Mouse (Mus musculus): ENCODE measurements around the gene Ufd1. TPM values are rescaled to one million over a fixed set of nuclear protein-coding genes. Genes with fewer than 3 reads are reported as not detected.
"Not testable (repeated sequence)": the region's sequence is repeated elsewhere in the genome, so short reads cannot be mapped to it uniquely, and the experiment has no call there.

The Ufd1 gene
- polyA plus RNA-seq, 1 experiment from 2014 or later = 80.2 TPM

GRCm38 (mm10) chr16:18858551-18858950, 47.0 kb downstream of the Ufd1 start:
- Histone ChIP-seq H3K4me1 (ENCODE audit: control insufficient read depth, insufficient read depth, low read length) (no peaks in the 10 kb centered on the region), H3K9ac (replicated peaks; ENCODE audit: low read length) (no peak overlapping the region), H3K4me2 (ENCODE audit: low read length) (no peak overlapping the region), H3K9me3 (ENCODE audit: control insufficient read depth, low read length) (no peaks in the 10 kb centered on the region), H3K27me3 (ENCODE audit: control insufficient read depth, insufficient read depth, low read length) (no peaks in the 10 kb centered on the region), H3K36me3 (ENCODE audit: control insufficient read depth, insufficient read depth, low read length) (no peaks in the 10 kb centered on the region), H3K4me3 (replicated peaks; ENCODE audit: low read depth, low read length) (no peak overlapping the region), H3K27ac (replicated peaks; ENCODE audit: low read depth, low read length) (no peak overlapping the region)
- no peak for ATAC-seq (ENCODE audit: low FRiP score, low TSS enrichment)
- peak; percentile 72 for DNase-seq

- DNase-seq = no peak
- no peak overlapping the region for H3K9ac ChIP-seq (replicated peaks; ENCODE audit: low read length)
- no peaks in the 10 kb centered on the region for H3K9me3 ChIP-seq (ENCODE audit: control insufficient read depth, low read length)
- H3K27me3 ChIP-seq (ENCODE audit: control insufficient read depth, insufficient read depth, low read length) = no peaks in the 10 kb centered on the region
- H3K4me2 ChIP-seq (ENCODE audit: low read length) = no peak overlapping the region
- H3K4me1 ChIP-seq (ENCODE audit: control insufficient read depth, insufficient read depth, low read length) = no peaks in the 10 kb centered on the region
- H3K27ac ChIP-seq (replicated peaks; ENCODE audit: low read depth, low read length) = no peak overlapping the region
- 73% methylated on average over 1 of the region's 1 CpGs for WGBS
- H3K36me3 ChIP-seq (ENCODE audit: control insufficient read depth, insufficient read depth, low read length) = no peaks in the 10 kb centered on the region
- H3K4me3 ChIP-seq (replicated peaks; ENCODE audit: low read depth, low read length) = no peak overlapping the region
- no peak for ATAC-seq (ENCODE audit: low FRiP score, low TSS enrichment)
Observed at GRCm38 (mm10) chr16:18860186-18860585, 48.6 kb downstream of the Ufd1 start.

GRCm38 (mm10) chr16:18870495-18870894, 58.9 kb downstream of the Ufd1 start:
- ATAC-seq (ENCODE audit: low FRiP score, low TSS enrichment); H3K9ac ChIP-seq (replicated peaks; ENCODE audit: low read length); H3K9me3 ChIP-seq (ENCODE audit: control insufficient read depth, low read length); H3K27me3 ChIP-seq (ENCODE audit: control insufficient read depth, insufficient read depth, low read length); H3K4me2 ChIP-seq (ENCODE audit: low read length); H3K27ac ChIP-seq (replicated peaks; ENCODE audit: low read depth, low read length); DNase-seq; H3K4me3 ChIP-seq (replicated peaks; ENCODE audit: low read depth, low read length); H3K4me1 ChIP-seq (ENCODE audit: control insufficient read depth, insufficient read depth, low read length): not testable (repeated sequence)
- WGBS = 94% methylated on average over 1 of the region's 1 CpGs
- peaks cover 32% of the 10 kb centered on the region for H3K36me3 ChIP-seq (ENCODE audit: control insufficient read depth, insufficient read depth, low read length)

GRCm38 (mm10) chr16:18876091-18876441, 64.5 kb downstream of the Ufd1 start:
- Histone ChIP-seq H3K9me3 (ENCODE audit: control insufficient read depth, low read length) (no peaks in the 10 kb centered on the region), H3K36me3 (ENCODE audit: control insufficient read depth, insufficient read depth, low read length) (peaks cover 35% of the 10 kb centered on the region), H3K27me3 (ENCODE audit: control insufficient read depth, insufficient read depth, low read length) (no peaks in the 10 kb centered on the region), H3K4me2 (ENCODE audit: low read length) (peak overlapping the region; percentile 78), H3K27ac (replicated peaks; ENCODE audit: low read depth, low read length) (peak overlapping the region; percentile 95), H3K4me1 (ENCODE audit: control insufficient read depth, insufficient read depth, low read length) (peaks cover 13% of the 10 kb centered on the region), H3K9ac (replicated peaks; ENCODE audit: low read length) (peak overlapping the region; percentile 95), H3K4me3 (replicated peaks; ENCODE audit: low read depth, low read length) (peak overlapping the region; percentile 88)
- DNase-seq = no peak
- WGBS = under 1% methylated on average over 17 of the region's 17 CpGs
- ATAC-seq (ENCODE audit: low FRiP score, low TSS enrichment) = no peak

- Histone ChIP-seq H3K9ac (replicated peaks; ENCODE audit: low read length) (peak within 1 kb of the TSS; percentile 95), H3K27me3 (ENCODE audit: control insufficient read depth, insufficient read depth, low read length) (no peaks in the 10 kb centered on the region), H3K9me3 (ENCODE audit: control insufficient read depth, low read length) (no peaks in the 10 kb centered on the region), H3K27ac (replicated peaks; ENCODE audit: low read depth, low read length) (peak within 1 kb of the TSS; percentile 95), H3K4me2 (ENCODE audit: low read length) (peak within 1 kb of the TSS; percentile 78), H3K4me3 (replicated peaks; ENCODE audit: low read depth, low read length) (peak within 1 kb of the TSS; percentile 88), H3K36me3 (ENCODE audit: control insufficient read depth, insufficient read depth, low read length) (peaks cover 30% of the 10 kb centered on the region), H3K4me1 (ENCODE audit: control insufficient read depth, insufficient read depth, low read length) (peaks cover 13% of the 10 kb centered on the region)
- DNase-seq = peak; percentile 93
- under 1% methylated on average over 93 of the region's 93 CpGs for WGBS
- ATAC-seq (ENCODE audit: low FRiP score, low TSS enrichment) = peak; percentile 91
Observed at GRCm38 (mm10) chr16:18876442-18877308, 65.1 kb downstream of the Ufd1 start, which contains the start of the genes Mrpl40 and Hira. Gene Mrpl40 (minus strand): TSS chr16:18876862. Gene Hira (plus strand): TSS chr16:18877037.

- under 1% methylated on average over 43 of the region's 43 CpGs for WGBS
- DNase-seq = peak; percentile 81
- peak overlapping the region; percentile 95 for H3K27ac ChIP-seq (replicated peaks; ENCODE audit: low read depth, low read length)
Observed at GRCm38 (mm10) chr16:18877386-18878090, 66.0 kb downstream of the Ufd1 start.

GRCm38 (mm10) chr16:18878091-18878720, 66.6 kb downstream of the Ufd1 start:
- Histone ChIP-seq H3K27ac (replicated peaks; ENCODE audit: low read depth, low read length) (peak overlapping the region; percentile 95), H3K4me1 (ENCODE audit: control insufficient read depth, insufficient read depth, low read length) (peaks cover 13% of the 10 kb centered on the region), H3K27me3 (ENCODE audit: control insufficient read depth, insufficient read depth, low read length) (no peaks in the 10 kb centered on the region), H3K9me3 (ENCODE audit: control insufficient read depth, low read length) (no peaks in the 10 kb centered on the region), H3K9ac (replicated peaks; ENCODE audit: low read length) (peak overlapping the region; percentile 95), H3K4me3 (replicated peaks; ENCODE audit: low read depth, low read length) (peak overlapping the region; percentile 88), H3K4me2 (ENCODE audit: low read length) (peak overlapping the region; percentile 78), H3K36me3 (ENCODE audit: control insufficient read depth, insufficient read depth, low read length) (peaks cover 15% of the 10 kb centered on the region)
- 27% methylated on average over 20 of the region's 20 CpGs for WGBS
- no peak for DNase-seq
- no peak for ATAC-seq (ENCODE audit: low FRiP score, low TSS enrichment)

More at GRCm38 (mm10) chr16:18877386-18878090, 66.0 kb downstream of the Ufd1 start:
- H3K9ac ChIP-seq (replicated peaks; ENCODE audit: low read length) = peak overlapping the region; percentile 95
- H3K36me3 ChIP-seq (ENCODE audit: control insufficient read depth, insufficient read depth, low read length) = peaks cover 22% of the 10 kb centered on the region
- ATAC-seq (ENCODE audit: low FRiP score, low TSS enrichment) = peak; percentile 51
- no peaks in the 10 kb centered on the region for H3K27me3 ChIP-seq (ENCODE audit: control insufficient read depth, insufficient read depth, low read length)
- H3K4me3 ChIP-seq (replicated peaks; ENCODE audit: low read depth, low read length) = peak overlapping the region; percentile 88
- H3K4me1 ChIP-seq (ENCODE audit: control insufficient read depth, insufficient read depth, low read length) = peaks cover 13% of the 10 kb centered on the region
- no peaks in the 10 kb centered on the region for H3K9me3 ChIP-seq (ENCODE audit: control insufficient read depth, low read length)
- peak overlapping the region; percentile 78 for H3K4me2 ChIP-seq (ENCODE audit: low read length)

GRCm38 (mm10) chr16:18884044-18884443, 72.5 kb downstream of the Ufd1 start:
- Histone ChIP-seq H3K27me3 (ENCODE audit: control insufficient read depth, insufficient read depth, low read length) (no peaks in the 10 kb centered on the region), H3K4me3 (replicated peaks; ENCODE audit: low read depth, low read length) (no peak overlapping the region), H3K9me3 (ENCODE audit: control insufficient read depth, low read length) (no peaks in the 10 kb centered on the region), H3K4me1 (ENCODE audit: control insufficient read depth, insufficient read depth, low read length) (peaks cover 12% of the 10 kb centered on the region), H3K27ac (replicated peaks; ENCODE audit: low read depth, low read length) (no peak overlapping the region), H3K36me3 (ENCODE audit: control insufficient read depth, insufficient read depth, low read length) (0 out of 2 replicates have a peak, but pooled peaks cover 6% of the 10 kb centered on the region), H3K9ac (replicated peaks; ENCODE audit: low read length) (no peak overlapping the region), H3K4me2 (ENCODE audit: low read length) (no peak overlapping the region)
- DNase-seq = no peak
- ATAC-seq (ENCODE audit: low FRiP score, low TSS enrichment) = no peak
